Mouse (Mus musculus): ENCODE data around the gene Ap1m2. TPM values are rescaled to one million over a fixed set of nuclear protein-coding genes. Genes with fewer than 3 reads are reported as not detected.
"Not testable (repeated sequence)": the region's sequence is repeated elsewhere in the genome, so short reads cannot be mapped to it uniquely, and the experiment has no call there.

Gene Ap1m2
- polyA plus RNA-seq, 1 experiment from 2014 or later = 35.9 TPM

- TF ChIP-seq EP300 (IDR thresholded peaks at IDR 0.05) (no peak), CTCF (IDR thresholded peaks at IDR 0.05) (no peak)
These were observed 7.1 kb downstream of the Ap1m2 start for GRCm38 (mm10) chr9:21305065-21305464.

DNA sequence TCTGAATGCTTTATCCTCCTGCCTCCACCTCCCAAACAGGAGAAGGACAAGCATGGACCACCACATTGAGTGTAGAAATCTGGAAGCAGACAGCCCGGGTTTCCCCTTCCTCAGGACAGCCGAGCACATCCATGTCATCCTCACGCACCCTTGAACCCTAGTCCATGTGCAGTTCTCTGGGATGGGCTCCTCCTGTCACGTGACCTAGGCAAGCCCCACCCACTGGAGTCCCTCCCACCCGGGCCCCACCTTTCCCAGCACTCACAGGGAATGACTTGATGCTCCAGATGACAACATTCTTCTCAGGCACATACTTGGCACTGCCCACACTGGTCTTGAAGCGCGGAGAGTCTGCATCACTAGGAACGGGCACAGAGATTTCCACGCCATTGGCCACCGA lies 13.1 kb downstream of the Ap1m2 start:
- H3K27ac ChIP-seq (ENCODE audit: low read length) = no peak overlapping the region
- ATAC-seq (no peak), DNase-seq (ENCODE audit: low spot score) (no peak)
- H3K36me3 ChIP-seq (ENCODE audit: insufficient read depth, low read length) = no peaks in the 10 kb centered on the region
- no peak overlapping the region for H3K4me3 ChIP-seq (ENCODE audit: low read depth, low read length)
- TF ChIP-seq CTCF (IDR thresholded peaks at IDR 0.05) (no peak), EP300 (IDR thresholded peaks at IDR 0.05) (no peak)
- no peaks in the 10 kb centered on the region for H3K9me3 ChIP-seq (ENCODE audit: low read length)
- H3K27me3 ChIP-seq (replicated peaks; ENCODE audit: insufficient read depth, low read length) = no peaks in the 10 kb centered on the region
- H3K4me2 ChIP-seq (replicated peaks; ENCODE audit: low read depth, low read length) = no peak overlapping the region
- no peaks in the 10 kb centered on the region for H3K4me1 ChIP-seq (ENCODE audit: insufficient read depth, low read depth, low read length)
- H3K9ac ChIP-seq (replicated peaks; ENCODE audit: low read depth) = no peak overlapping the region
- WGBS = 80% methylated on average over 10 of the region's 10 CpGs

More at GRCm38 (mm10) chr9:21305065-21305464, 7.1 kb downstream of the Ap1m2 start:
- H3K9me3 ChIP-seq (ENCODE audit: low read length) = no peaks in the 10 kb centered on the region
- no peak overlapping the region for H3K9ac ChIP-seq (replicated peaks; ENCODE audit: low read depth)
- no peak overlapping the region for H3K27ac ChIP-seq (ENCODE audit: low read length)
- ATAC-seq (no peak), DNase-seq (ENCODE audit: low spot score) (no peak)
- H3K27me3 ChIP-seq (replicated peaks; ENCODE audit: insufficient read depth, low read length) = no peaks in the 10 kb centered on the region
- no peaks in the 10 kb centered on the region for H3K4me1 ChIP-seq (ENCODE audit: insufficient read depth, low read depth, low read length)
- no peak overlapping the region for H3K4me3 ChIP-seq (ENCODE audit: low read depth, low read length)
- no peak overlapping the region for H3K4me2 ChIP-seq (replicated peaks; ENCODE audit: low read depth, low read length)
- 77% methylated on average over 7 of the region's 7 CpGs for WGBS
- H3K36me3 ChIP-seq (ENCODE audit: insufficient read depth, low read length) = no peaks in the 10 kb centered on the region

GRCm38 (mm10) chr9:21292271-21292670 lies 19.9 kb downstream of the Ap1m2 start:
- ATAC-seq (no peak), DNase-seq (ENCODE audit: low spot score) (no peak)
- no peak overlapping the region for H3K4me3 ChIP-seq (ENCODE audit: low read depth, low read length)
- TF ChIP-seq EP300 (IDR thresholded peaks at IDR 0.05) = no peak
- no peak for TF ChIP-seq CTCF (IDR thresholded peaks at IDR 0.05)
- no peak overlapping the region for H3K27ac ChIP-seq (ENCODE audit: low read length)
- no peak overlapping the region for H3K9ac ChIP-seq (replicated peaks; ENCODE audit: low read depth)
- H3K4me2 ChIP-seq (replicated peaks; ENCODE audit: low read depth, low read length) = no peak overlapping the region
- WGBS = 89% methylated on average over 3 of the region's 3 CpGs
- no peaks in the 10 kb centered on the region for H3K9me3 ChIP-seq (ENCODE audit: low read length)
- no peaks in the 10 kb centered on the region for H3K27me3 ChIP-seq (replicated peaks; ENCODE audit: insufficient read depth, low read length)
- peaks cover 8% of the 10 kb centered on the region for H3K4me1 ChIP-seq (ENCODE audit: insufficient read depth, low read depth, low read length)
- H3K36me3 ChIP-seq (ENCODE audit: insufficient read depth, low read length) = no peaks in the 10 kb centered on the region

GRCm38 (mm10) chr9:21291868-21292267 lies 20.3 kb downstream of the Ap1m2 start:
- not testable (repeated sequence) for DNase-seq (ENCODE audit: low spot score); H3K36me3 ChIP-seq (ENCODE audit: insufficient read depth, low read length); H3K9me3 ChIP-seq (ENCODE audit: low read length); H3K27me3 ChIP-seq (replicated peaks; ENCODE audit: insufficient read depth, low read length); H3K9ac ChIP-seq (replicated peaks; ENCODE audit: low read depth); ATAC-seq; H3K27ac ChIP-seq (ENCODE audit: low read length)
- WGBS = 11% methylated on average over 7 of the region's 7 CpGs
- Histone ChIP-seq H3K4me1 (ENCODE audit: insufficient read depth, low read depth, low read length) (peaks cover 12% of the 10 kb centered on the region), H3K4me2 (replicated peaks; ENCODE audit: low read depth, low read length) (peak overlapping the region; percentile 50), H3K4me3 (ENCODE audit: low read depth, low read length) (peak overlapping the region; percentile 28)

DNA sequence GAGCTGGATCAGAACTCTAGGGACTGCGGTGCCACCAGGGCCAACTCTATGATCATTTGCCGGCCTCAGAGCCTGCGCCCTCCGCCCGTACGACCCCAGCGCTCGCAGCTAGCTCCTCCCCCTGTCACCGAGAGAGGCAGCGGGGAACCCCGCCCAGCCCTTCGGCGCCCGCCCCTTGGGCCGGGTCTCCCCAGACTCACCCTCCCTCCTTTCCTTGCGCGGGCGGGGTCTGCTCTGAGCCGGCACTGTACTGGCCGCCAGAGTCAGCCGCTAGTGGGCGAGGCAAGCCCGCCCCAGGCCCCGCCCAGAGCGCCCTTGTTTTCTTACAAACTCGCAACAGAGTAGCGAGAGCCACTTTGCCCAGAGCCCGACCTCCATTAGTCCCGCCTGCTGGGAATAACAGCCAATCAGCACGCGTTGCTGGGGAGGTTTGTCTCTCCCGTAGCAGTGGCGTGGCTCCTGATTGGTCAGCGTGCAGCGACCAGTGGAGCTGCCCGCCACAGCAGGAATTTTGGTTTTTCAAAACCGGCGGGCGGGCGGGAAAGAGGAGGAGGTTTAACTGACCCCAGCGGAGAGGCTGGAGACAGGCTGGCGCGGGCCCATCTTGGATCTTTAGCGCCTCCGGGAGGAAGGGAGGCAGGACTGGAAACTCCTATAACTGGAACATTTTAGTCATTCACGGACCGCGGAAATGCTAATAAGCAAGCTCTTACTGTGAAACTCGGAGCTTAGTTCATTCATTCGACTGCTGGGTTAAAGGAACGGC lies 20.9 kb downstream of the Ap1m2 start, which contains the start of gene Cdkn2d:
TSS of gene Cdkn2d (minus strand) at position 386 of the 766 bp plus-strand sequence.
- Histone ChIP-seq H3K9me3 (ENCODE audit: low read length) (no peaks in the 10 kb centered on the region), H3K4me3 (ENCODE audit: low read depth, low read length) (peak within 1 kb of the TSS; percentile 66), H3K4me1 (ENCODE audit: insufficient read depth, low read depth, low read length) (peaks cover 19% of the 10 kb centered on the region), H3K4me2 (replicated peaks; ENCODE audit: low read depth, low read length) (peak within 1 kb of the TSS; percentile 80), H3K27me3 (replicated peaks; ENCODE audit: insufficient read depth, low read length) (no peaks in the 10 kb centered on the region), H3K9ac (replicated peaks; ENCODE audit: low read depth) (peak within 1 kb of the TSS; percentile 63), H3K36me3 (ENCODE audit: insufficient read depth, low read length) (no peaks in the 10 kb centered on the region), H3K27ac (ENCODE audit: low read length) (peak within 1 kb of the TSS; percentile 86)
- TF ChIP-seq CTCF (IDR thresholded peaks at IDR 0.05) = peak; percentile 62
- TF ChIP-seq EP300 (IDR thresholded peaks at IDR 0.05) = no peak; the same call in 1 of the 2 replicates
- ATAC-seq = peak; percentile 92
- peak; percentile 100 for DNase-seq (ENCODE audit: low spot score)
- WGBS = 3% methylated on average over 47 of the region's 51 CpGs

GRCm38 (mm10) chr9:21290589-21290988 lies 21.5 kb downstream of the Ap1m2 start:
- H3K4me2 ChIP-seq (replicated peaks; ENCODE audit: low read depth, low read length) = peak overlapping the region; percentile 80
- H3K27ac ChIP-seq (ENCODE audit: low read length) = peak overlapping the region; percentile 86
- no peak for DNase-seq (ENCODE audit: low spot score)
- TF ChIP-seq CTCF (IDR thresholded peaks at IDR 0.05) (no peak), EP300 (IDR thresholded peaks at IDR 0.05) (no peak)
- WGBS = under 1% methylated on average over 20 of the region's 20 CpGs
- peak overlapping the region; percentile 63 for H3K9ac ChIP-seq (replicated peaks; ENCODE audit: low read depth)
- H3K36me3 ChIP-seq (ENCODE audit: insufficient read depth, low read length) = no peaks in the 10 kb centered on the region
- H3K4me3 ChIP-seq (ENCODE audit: low read depth, low read length) = peak overlapping the region; percentile 66
- no peaks in the 10 kb centered on the region for H3K9me3 ChIP-seq (ENCODE audit: low read length)
- peaks cover 19% of the 10 kb centered on the region for H3K4me1 ChIP-seq (ENCODE audit: insufficient read depth, low read depth, low read length)
- ATAC-seq = no peak
- no peaks in the 10 kb centered on the region for H3K27me3 ChIP-seq (replicated peaks; ENCODE audit: insufficient read depth, low read length)
